Mouse (Mus musculus) kidney, embryonic 14.5 days (tissue): ENCODE measurements at regions not wholly inside any gene's neighbourhood (a gene's known extent, or its start where the extent isn't known, plus 50 kb on each side); places are given as distances from the start of the nearest gene placed in this dataset. TPM values are rescaled to one million over a fixed set of nuclear protein-coding genes. Genes with fewer than 3 reads are reported as not detected.

Experiments
- microRNA counts: library from miRNA; unstranded; fragments of <30 nt; microRNA quantifications from one replicate; lab custom pipeline; 2017
- microRNA-seq: library from miRNA; unstranded; fragments of <30 nt; microRNA quantifications from one replicate; pipeline ENCODE4, GENCODE M21; 2016

MicroRNA genes in the stretch of these regions (microRNA counts, 519-probe panel; counts per million panel counts)
- not detected for microRNA mmu-miR-467h+mmu-miR-669d+mmu-miR-669l (lab: Ali Mortazavi, UCI)

Small RNA genes lying in the stretch of these regions (microRNA-seq; reads per million reads assigned to microRNA genes)
- not detected for gene Gm22243
- not detected for gene Gm25510
- not detected for gene Gm26303
- gene Mir467h: not detected
